Mouse (Mus musculus) spleen, adult 2 months (tissue): ENCODE data around the gene Rrp15.
A peak's percentile ranks its signal among the peaks of the same experiment; 100 is the strongest.

Experiments
- CTCF ChIP-seq: fragments of 200-500 bp; IDR thresholded peaks from 2 replicates; pipeline ENCODE4 v1.5.1; 2011; ENCODE audit warnings: mild to moderate bottlenecking, inconsistent platforms; ENCODE audit not compliant: insufficient read depth, insufficient read length, insufficient replicate concordance; ENCODE audit errors: extremely low read depth
- POLR2A ChIP-seq: fragments of 200-500 bp; IDR thresholded peaks from 2 replicates; pipeline ENCODE4 v1.6.1; 2011; ENCODE audit warnings: low read depth, low read length, inconsistent platforms

DNA sequence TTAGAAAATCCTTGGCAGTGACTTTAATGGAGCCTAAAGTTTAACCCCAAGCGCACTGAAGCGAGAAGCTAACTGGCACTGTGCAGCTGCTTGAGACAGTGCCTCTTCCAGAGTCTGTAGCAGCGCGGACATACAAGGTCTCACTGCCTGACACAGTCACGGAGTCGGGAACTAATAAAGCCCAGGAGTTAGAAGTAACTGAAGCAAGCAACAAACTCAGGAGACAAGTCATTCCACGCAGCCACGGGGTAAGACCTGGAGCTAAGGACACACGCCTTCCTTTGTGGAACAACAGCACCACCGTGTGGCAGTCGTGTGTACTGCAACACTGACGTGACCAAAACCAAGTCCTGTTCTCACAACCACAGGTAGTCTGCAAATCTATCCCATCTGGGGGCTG, 27.3 kb downstream of the Rrp15 start:
- no peak for TF ChIP-seq POLR2A
- peak; percentile 92 for TF ChIP-seq CTCF
